Mouse (Mus musculus) layer of hippocampus, postnatal 25 days (tissue): ENCODE measurements around the gene Tcl1b1. TPM values are rescaled to one million over a fixed set of nuclear protein-coding genes. Genes with fewer than 3 reads are reported as not detected.
"Not testable (repeated sequence)": the region's sequence is repeated elsewhere in the genome, so short reads cannot be mapped to it uniquely, and the experiment has no call there.

Source experiments
- DNase-seq, 2 experiments: peaks; one replicate each; pipeline ENCODE4 v3.0.0; 2022; ENCODE audit warnings: mixed read lengths in 2 of 2, low spot score in 1 of 2; ENCODE audit errors: extremely low spot score in 1 of 2
- total RNA-seq, 2 experiments: library from RNA; stranded (reverse); gene quantifications; 2 replicates each; pipeline ENCODE4 v1.2.3; 2021

Gene Tcl1b1
- not detected for total RNA-seq

DNA sequence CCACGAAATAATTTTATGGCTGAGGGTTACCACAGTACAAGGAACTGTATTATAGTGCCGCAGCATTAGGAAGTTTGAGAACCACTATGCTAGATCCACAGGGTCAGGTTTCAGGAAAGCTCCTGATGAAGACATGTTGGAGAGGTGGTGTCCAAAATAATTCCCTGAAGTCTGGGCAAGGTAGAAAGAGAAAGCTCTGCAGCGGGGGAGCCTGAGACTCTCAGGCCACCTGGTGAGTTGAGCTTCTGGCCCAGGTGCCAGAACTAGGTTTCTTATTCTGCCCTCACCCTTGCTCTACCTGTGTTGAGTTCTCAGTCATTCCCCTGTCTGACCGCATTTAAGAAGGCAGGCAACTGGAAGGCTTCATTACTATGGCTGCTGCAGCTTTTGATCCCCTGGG is at the start of gene Tcl1b1:
Gene Tcl1b1, plus strand, starts transcription at position 301 of the 400 bp plus-strand sequence.
- no peak for DNase-seq

DNA sequence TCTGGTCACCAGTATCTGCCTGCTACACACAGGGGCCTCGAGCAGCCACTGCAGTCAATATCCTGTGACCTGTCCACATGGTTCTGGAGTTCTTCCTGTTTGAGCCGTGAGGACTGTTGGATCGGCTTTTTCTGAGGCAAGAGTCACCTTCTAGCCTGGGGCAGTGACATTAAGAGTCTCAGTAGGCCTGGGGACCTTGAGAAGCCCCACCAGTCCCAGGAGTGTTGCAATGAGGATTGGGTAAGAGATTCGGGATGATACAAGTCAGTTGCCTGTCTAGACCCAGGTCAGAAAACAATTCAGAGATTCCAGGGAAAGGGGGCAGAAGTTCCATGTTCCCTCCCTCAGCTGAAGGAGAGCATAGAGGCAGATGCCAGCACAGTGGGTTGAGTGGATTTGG is 49.7 kb upstream of the Tcl1b1 start:
- DNase-seq, result no peak

DNA sequence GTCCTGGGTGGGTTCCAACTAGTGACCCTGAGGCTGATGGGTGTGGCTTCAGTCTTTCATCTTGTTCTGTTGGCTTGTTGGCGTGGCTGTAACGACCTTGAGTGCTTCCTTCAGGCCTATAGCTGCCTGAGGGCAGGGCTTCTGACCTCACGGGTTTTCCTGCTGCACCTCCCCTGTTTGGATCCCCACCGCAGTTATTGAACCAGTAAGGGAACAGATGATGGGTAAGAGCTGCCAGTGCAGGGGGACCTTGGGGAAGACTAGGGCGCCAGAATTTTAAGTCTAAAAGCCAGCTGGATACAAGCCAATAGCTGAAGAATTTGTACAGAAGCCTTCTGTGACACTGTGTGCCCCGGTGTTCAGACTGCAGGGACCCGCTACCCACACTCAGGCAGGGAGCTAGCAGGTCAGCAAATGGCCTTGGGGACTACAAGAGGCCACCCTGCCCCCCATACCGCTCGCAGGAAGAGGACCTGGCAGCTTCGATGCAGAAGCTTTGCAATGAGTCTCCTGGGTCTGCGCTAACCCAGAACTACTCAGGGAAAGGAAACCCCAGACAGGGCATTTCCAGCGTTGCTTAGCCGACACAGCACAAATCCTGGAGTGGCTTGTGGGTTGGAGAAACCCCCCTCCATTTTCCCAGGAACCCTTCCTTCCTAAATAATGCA is 47.0 kb upstream of the Tcl1b1 start:
- DNase-seq, result no peak

DNA sequence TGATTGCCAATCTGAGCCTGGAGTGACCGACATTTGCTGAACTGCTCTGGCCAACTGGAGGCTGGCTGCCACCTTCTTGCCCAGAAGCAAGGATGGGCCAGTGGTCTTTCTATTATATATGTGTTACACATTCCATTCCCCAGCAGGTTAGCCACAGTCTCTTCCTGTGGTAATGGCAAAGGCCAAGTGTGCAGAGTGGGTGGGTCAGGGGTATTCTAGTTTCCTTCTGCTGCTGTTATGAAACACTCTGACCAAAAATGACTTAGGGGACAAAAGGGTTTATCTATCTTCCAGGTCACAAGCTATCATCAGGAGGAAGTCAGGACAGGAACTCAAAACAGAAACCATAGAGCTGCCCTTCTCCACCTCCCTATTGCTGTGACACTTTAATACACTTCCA is 42.8 kb upstream of the Tcl1b1 start:
- DNase-seq, result no peak

DNA sequence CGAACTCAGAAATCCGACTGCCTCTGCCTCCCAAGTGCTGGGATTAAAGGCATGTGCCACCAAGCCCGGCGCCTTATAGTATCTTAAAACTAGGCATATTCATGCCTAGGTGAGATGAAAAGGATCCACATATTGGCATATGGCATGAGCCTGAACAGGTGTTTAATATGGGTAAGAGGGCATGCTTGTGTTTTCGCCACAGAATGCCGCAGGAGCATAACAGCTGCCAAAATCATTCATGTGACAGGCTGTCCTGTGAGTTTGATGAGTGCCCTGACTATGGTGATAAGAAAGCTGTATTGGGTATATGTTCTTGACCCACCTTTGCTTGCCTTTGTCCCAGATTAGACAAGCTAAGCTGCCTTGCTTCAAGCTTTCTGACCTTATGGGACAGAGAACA is 34.1 kb upstream of the Tcl1b1 start:
- DNase-seq, result no peak

DNA sequence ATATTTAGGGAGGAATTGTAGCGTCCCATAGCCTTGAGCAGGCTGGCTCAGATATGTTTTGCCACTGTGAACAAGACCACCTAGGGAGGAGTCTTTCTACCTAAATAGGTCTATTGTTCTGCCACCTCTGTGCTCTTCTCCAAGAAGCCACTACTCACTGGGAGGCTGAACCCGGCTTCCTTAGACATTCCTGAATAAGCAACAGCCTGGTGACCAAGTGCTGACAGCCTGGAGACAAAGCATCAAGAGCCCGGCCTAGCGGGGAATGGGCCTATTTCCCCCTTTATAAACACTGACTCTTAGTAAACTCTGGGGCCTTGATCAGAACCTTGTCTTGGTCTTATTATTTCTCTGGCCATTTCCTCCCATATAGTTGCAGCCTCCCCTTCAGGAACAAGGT is 33.0 kb upstream of the Tcl1b1 start:
- DNase-seq, result no peak

DNA sequence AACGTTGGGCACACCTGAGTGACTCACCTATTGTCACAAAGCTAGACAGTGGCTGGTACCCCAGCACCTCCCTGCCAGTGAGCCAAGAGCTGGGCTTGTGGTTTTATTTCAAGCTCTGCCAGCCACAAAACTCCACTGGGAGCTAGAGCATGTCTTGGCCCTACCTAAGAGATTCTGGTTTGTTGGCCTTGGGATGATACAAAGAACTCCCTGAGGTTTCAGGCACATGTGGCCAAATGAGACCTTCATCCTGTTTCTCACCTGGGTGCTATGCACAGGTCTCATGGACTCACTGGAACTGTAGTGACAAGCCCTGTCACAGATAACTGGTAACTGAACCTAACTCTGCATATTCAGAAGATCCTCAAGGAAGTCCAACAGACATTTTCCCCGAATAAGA is 31.9 kb upstream of the Tcl1b1 start:
- DNase-seq, result no peak

DNA sequence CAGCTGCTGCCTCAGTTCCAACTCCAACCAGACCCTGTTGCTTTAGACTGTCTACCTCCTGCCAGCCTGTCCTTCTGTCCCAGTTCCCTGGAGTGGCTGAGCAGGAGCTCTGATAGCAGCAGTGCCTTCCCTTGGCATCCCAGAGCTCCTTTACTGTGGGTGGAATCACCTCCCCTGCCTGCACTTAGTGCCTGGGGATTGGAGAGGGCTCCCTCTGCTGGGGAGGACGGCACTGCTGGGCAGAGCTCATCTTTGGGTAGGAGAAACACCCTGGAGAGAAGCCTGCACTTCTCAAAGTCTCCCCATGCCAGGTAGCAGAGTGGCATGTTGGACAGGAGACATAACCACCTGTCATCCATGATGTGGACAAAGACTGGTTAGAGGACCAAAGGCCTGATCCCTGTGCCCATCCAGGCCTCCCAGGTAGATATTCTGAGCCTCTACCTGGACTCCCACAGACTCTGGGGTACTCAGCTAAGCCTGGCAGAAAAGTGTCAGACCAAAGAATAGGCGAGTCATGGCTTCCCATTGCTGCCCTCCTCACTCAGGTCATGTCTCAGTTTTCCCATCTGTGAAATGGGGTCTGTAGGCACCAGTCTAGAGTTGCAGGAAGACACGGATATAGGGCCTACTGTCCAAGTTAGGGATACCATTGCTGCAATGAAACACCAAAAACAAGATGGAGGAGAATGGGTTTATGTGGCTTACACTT is 29.8 kb upstream of the Tcl1b1 start:
- not testable (repeated sequence) for DNase-seq

DNA sequence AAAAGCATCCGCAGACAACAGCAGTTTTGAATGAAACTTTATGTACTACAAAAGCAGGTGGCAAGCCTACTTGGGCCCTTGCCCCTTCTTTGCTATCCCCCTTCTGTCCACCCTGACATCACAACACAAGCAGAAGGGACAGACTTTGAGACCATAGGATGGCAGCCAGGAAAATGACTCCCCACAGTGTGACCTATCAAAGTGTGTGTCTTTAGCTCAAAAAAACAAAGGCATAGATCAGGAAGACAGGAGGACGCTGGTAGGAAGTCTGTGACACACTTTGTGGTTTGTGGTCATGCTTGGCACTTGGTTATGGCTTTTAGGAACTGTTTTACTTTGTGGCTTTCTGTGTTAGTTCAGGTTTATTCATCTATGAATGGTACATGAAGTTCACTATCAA is 25.3 kb upstream of the Tcl1b1 start:
- not testable (repeated sequence) for DNase-seq

DNA sequence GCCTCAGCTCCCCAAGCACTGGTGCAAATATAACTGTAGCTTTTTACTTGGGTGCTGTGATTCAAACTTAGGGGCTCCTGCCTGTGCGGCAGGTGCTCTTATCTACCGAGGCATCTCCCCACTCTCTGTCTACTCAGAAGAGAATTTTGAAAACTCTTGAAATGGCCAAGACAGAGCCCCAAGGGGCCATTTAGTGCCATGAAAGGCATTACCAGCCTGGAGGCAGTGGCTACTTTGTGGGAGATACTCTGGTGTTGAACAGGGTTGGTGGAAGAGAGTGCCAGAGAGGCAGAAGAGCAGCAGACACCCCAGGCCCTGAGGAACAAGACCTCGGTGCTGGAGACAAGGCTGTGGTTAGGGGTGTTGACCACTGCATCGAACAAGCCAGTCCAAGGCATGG is 24.7 kb upstream of the Tcl1b1 start:
- DNase-seq, result not testable (repeated sequence)

DNA sequence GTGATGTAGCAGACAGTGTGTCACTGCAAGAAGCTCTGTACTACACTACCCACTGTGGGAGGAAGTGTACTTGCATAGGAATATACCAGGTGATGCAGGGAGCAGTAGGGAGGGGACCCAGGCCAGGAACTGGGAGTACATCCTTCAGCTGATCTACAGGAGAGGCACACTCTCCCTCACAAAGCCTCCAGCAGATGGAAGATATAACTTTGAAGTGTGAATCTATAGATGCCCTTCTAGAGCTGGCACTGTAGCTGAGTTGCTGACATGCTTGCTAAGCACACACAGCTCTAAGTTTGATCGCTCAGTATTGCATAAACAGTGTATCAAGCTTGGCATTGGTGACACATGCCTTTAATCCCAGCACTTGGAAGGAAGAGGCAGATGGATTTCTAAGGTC is 21.8 kb upstream of the Tcl1b1 start:
- DNase-seq, result not testable (repeated sequence)

DNA sequence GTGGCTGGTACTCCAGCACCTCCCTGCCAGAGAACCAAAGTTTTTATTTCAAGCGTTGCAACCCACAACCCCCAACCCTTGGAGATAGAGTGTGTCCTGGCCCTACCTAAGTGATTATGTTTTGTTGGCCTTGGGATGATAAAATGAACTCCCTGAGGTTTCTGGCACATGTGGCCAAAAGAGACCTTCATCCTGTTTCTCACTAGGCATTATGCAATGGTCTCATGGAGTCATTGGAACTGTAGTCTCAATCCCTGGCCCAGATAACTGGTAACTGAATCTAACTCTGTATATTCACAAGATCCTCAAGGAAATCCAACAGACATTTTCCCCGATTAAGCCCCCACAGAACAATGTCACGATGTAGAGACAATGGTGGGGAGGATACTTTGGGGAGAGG is 16.4 kb upstream of the Tcl1b1 start:
- no peak for DNase-seq

DNA sequence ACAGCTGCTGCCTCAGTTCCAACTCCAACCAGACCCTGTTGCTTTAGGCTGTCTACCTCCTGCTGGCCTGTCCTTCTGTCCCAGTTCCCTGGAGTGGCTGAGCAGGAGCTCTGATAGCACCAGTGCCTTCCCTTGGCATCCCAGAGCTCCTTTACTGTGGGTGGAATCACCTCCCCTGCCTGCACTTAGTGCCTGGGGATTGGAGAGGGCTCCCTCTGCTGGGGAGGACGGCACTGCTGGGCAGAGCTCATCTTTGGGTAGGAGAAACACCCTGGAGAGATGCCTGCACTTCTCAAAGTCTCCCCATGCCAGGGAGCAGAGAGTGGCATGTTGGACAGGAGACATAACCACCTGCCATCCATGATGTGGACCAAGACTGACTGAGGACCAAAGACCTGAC is 14.6 kb upstream of the Tcl1b1 start:
- not testable (repeated sequence) for DNase-seq

DNA sequence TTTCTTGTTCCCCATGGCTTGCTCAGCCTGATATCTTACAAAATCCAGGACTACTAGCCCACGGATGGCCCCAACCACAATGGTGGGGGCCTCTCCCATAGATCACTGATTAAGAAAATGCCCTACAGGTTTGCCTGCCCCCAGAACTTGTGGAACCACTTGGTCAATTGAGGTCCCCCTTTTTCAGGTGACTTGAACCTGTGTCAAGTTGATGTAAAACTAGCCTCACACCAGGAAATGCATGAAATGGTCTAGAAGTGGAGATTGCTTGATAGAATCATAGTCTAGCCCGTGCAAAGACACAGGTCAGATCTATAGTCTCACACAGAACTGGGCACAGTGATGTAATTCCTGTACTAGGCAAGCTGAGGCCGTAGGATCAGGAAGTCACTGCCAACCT is 13.8 kb upstream of the Tcl1b1 start, which contains the start of gene Tcl1b2:
Gene Tcl1b2, plus strand, starts transcription at position 301 of the 400 bp plus-strand sequence.
- no peak for DNase-seq

DNA sequence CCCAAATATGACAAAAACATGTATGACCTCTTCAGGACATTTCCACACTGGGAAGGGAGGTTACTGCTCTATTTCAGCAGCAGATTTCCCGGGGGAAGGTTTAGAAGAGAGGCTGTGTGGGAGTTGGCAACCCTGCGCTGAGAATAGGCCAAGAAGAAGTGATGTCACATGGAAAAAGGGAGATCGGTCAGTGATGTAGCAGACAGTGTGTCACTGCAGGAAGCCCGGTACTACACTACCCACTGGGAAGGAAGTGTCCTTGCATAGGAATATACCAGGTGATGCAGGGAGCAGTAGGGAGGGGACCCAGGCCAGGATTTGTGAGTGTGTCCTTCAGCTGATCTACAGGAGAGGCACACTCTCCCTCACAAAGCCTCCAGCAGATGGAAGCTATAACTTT is 4.2 kb upstream of the Tcl1b1 start:
- not testable (repeated sequence) for DNase-seq

DNA sequence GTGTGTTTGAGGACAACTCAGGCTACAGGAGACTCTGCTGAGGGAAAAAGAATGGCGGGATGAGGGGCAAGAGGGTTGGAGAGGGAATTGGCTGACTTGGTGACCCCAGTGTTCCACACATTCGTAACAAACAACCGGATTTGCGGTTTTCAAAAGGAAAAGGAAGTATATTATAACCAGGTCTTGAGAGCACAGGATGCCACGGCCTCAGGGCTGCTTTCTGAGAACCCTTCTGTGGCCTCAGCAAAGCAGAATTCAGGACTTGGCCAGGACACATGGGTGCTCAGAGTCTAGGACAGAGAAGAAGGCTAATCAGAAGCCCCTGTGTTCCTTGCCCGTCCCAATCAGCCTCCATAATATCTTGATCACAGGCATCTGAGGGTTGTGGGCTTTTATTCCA is 648 bp upstream of the Tcl1b1 start:
- no peak for DNase-seq

DNA sequence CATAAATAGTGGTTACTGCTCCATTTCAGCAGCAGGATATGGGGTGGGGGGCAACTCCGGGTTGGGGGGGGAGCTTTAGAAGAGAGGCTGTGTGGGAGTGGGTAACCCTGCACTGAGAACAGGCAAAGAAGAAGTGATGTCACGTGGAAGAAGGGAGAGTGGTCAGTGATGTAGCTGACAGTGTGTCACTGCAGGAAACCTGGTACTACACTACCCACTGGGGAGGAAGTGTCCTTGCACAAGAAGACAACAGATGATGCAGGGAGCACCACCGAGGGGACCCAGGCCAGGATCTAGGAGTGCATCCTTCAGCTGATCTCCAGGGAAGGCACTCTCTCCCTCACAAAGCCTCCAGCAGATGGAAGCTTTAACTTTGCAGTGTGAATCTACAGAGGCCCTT is 7.2 kb downstream of the Tcl1b1 start:
- DNase-seq, result no peak

DNA sequence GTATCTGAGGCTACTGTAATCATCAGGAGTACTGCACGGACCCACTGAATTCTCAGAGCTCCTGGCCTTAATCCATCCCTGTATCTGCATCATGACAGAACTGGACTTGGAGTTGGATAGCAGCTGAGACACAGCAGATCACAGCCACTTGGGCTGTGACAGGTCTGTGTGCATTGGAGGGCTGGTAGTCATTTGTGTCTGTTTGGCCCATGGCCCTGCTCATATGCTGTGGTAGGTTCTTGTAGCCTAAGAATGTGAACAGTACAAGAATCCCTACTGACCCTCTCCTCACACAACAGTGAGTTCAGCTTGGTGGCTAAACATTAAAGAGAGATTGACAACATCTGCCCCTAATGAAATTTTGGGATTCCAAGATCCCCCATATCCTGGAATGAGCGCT is 13.9 kb downstream of the Tcl1b1 start:
- no peak for DNase-seq

DNA sequence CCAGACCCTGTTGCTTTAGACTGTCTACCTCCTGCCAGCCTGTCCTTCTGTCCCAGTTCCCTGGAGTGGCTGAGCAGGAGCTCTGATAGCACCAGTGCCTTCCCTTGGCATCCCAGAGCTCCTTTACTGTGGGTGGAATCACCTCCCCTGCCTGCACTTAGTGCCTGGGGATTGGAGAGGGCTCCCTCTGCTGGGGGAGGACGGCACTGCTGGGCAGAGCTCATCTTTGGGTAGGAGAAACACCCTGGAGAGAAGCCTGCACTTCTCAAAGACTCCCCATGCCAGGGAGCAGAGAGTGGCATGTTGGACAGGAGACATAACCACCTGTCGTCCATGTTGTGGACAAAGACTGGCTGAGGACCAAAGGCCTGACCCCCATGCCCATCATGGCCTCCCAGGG is 14.8 kb downstream of the Tcl1b1 start:
- peak; percentile 40 to 78 for DNase-seq

DNA sequence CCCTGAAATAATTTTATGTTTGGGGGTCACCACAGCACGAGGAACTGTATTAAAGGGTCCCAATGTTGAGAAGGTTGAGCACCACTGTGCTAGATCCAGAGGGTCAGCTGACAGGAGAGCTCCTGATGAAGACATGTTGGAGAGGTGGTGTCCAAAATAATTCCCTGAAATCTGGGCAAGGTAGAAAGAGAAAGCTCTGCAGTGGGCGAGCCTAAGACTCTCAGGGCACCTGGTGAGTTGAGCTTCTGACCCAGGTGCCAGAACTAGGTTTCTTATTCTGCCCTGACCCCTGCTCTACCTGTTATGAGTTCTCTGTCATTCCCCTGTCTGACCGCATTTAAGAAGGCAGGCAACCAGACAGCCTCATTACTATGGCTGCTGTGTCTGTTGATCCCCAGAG is 16.6 kb downstream of the Tcl1b1 start, which contains the start of gene Tcl1b5:
Gene Tcl1b5, plus strand, starts transcription at position 301 of the 400 bp plus-strand sequence.
- not testable (repeated sequence) for DNase-seq

DNA sequence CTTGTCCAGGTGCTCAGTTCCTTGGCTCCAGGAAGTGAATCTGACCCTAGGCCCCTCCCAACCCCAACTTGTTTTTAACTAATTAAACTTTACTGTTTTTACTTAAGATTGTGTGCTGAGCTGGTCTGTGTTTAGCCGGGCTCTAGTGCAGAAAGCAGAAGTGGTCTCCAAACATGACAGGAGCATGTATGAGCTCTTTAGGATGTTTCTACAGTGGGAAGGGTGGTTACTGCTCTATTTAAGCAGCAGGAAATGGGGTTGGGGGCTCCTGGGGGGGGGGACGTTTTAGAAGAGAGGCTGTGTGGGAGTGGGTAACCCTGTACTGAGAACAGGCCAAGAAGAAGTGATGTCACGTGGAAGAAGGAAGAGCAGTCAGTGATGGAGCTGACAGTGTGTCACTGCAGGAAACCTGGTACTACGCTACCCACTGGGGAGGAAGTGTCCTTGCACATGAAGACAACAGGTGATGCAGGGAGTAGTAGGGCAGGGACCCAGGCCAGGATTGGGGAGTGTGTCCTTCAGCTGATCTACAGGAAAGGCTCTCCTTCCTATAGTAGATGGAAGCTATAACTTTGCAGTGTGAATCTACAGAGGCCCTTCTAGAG is 21.7 kb downstream of the Tcl1b1 start:
- DNase-seq, result not testable (repeated sequence)

DNA sequence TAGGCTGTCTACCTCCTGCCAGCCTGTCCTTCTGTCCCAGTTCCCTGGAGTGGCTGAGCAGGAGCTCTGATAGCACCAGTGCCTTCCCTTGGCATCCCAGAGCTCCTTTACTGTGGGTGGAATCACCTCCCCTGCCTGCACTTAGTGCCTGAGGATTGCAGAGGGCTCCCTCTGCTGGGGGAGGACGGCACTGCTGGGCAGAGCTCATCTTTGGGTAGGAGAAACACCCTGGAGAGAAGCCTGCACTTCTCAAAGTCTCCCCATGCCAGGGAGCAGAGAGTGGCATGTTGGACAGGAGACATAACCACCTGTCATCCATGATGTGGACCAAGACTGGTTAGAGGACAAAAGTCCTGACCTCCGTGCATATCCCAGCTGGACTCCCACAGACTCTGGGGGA is 29.5 kb downstream of the Tcl1b1 start:
- DNase-seq, result peak; percentile 9 to 29
